ENCODE assay signal across 10 mouse cellular contexts in genomic region chr15:80582581-80583495, GRCm38 (mm10). TPM values are rescaled to one million over a fixed set of nuclear protein-coding genes. Genes with fewer than 3 reads are reported as not detected.
DNase-seq lines count a peak whose midpoint lies in the region; ATAC-seq and TF ChIP-seq lines count a peak whose summit lies in the region.
"Had no signal": no experiment of that assay in that cellular context is flagged by ENCODE, and none has a peak within 500 bp of the region (broad histone marks: within the 10 kb centered on the region; RNA-seq: fewer than 3 reads in every experiment).

No protein-coding gene starts in this region.

- peaks cover 5% of the 10 kb centered on the region; the same call in 1 of the 2 replicates for H3K4me1 ChIP-seq in liver, postnatal 0 days (ENCODE audit: insufficient read depth)
- H3K4me1 ChIP-seq in limb, embryonic 10.5 days: 0 out of 2 replicates have a peak, but pooled peaks cover 2% of the 10 kb centered on the region
- H3K4me1 ChIP-seq in forebrain, embryonic 11.5 days (replicated peaks; ENCODE audit: control insufficient read depth, insufficient read depth, low read length): no peaks in the 10 kb centered on the region; the same call in 1 of the 2 replicates

- H3K9me3 ChIP-seq in liver, postnatal 0 days (ENCODE audit: low read length): no peaks in the 10 kb centered on the region
- H3K9me3 ChIP-seq in limb, embryonic 10.5 days (replicated peaks): no peaks in the 10 kb centered on the region
- H3K9me3 ChIP-seq in forebrain, embryonic 11.5 days (ENCODE audit: control insufficient read depth, low read length): no peaks in the 10 kb centered on the region

- WGBS in liver, postnatal 0 days (ENCODE audit: insufficient replicate concordance): 36% methylated on average over 20 of the region's 20 CpGs
- 77% methylated on average over 20 of the region's 20 CpGs for WGBS in limb, embryonic 10.5 days
- 80% methylated on average over 20 of the region's 20 CpGs for WGBS in forebrain, embryonic 11.5 days

- peak overlapping the region; percentile 30 for H3K4me2 ChIP-seq in liver, postnatal 0 days (ENCODE audit: low read depth, low read length)
- no peak overlapping the region for H3K4me2 ChIP-seq in forebrain, embryonic 11.5 days (ENCODE audit: low read depth, low read length, severe bottlenecking)

- no peak overlapping the region for H3K4me3 ChIP-seq in liver, postnatal 0 days (ENCODE audit: low read depth, low read length)
- H3K4me3 ChIP-seq in limb, embryonic 10.5 days: no peak overlapping the region
- no peak overlapping the region for H3K4me3 ChIP-seq in forebrain, embryonic 11.5 days (ENCODE audit: low read depth, low read length)

- DNase-seq in gastrocnemius, adult 18-20 months (ENCODE audit: low spot score): peak; percentile 42
- no peak for DNase-seq in gastrocnemius, postnatal 10 days
- peak; percentile 75 for DNase-seq in 416B (ENCODE audit: low read depth)
- peak; percentile 68 for DNase-seq in brain, adult 2 months (ENCODE audit: low read depth, low spot score)
- no peak for DNase-seq in liver, postnatal 0 days
- DNase-seq in limb, embryonic 10.5 days (ENCODE audit: low spot score): no peak
- no peak for DNase-seq in kidney, postnatal 25 days
- DNase-seq in forebrain, embryonic 11.5 days (ENCODE audit: low spot score): no peak

- no peak for TF ChIP-seq CTCF in liver, postnatal 0 days (IDR thresholded peaks at IDR 0.05; ENCODE audit: low read depth)

- no peaks in the 10 kb centered on the region for H3K36me3 ChIP-seq in liver, postnatal 0 days (replicated peaks; ENCODE audit: insufficient read depth, low read length)
- H3K36me3 ChIP-seq in limb, embryonic 10.5 days: no peaks in the 10 kb centered on the region
- H3K36me3 ChIP-seq in forebrain, embryonic 11.5 days (ENCODE audit: control insufficient read depth, insufficient read depth, low read length): no peaks in the 10 kb centered on the region

- H3K27me3 ChIP-seq in liver, postnatal 0 days (ENCODE audit: insufficient read depth, low read length): peaks cover under 1% of the 10 kb centered on the region
- H3K27me3 ChIP-seq in limb, embryonic 10.5 days (ENCODE audit: low read depth, poor library complexity, severe bottlenecking): peaks cover 58% of the 10 kb centered on the region
- H3K27me3 ChIP-seq in forebrain, embryonic 11.5 days (ENCODE audit: control insufficient read depth, insufficient read depth, low read length): no peaks in the 10 kb centered on the region

- no peak overlapping the region for H3K27ac ChIP-seq in liver, postnatal 0 days (ENCODE audit: low read depth)
- no peak overlapping the region for H3K27ac ChIP-seq in limb, embryonic 10.5 days
- H3K27ac ChIP-seq in forebrain, embryonic 11.5 days (ENCODE audit: low read depth, low read length): no peak overlapping the region

- ATAC-seq in liver, postnatal 0 days: no peak; the same call in 1 of the 2 replicates
- ATAC-seq in forebrain, embryonic 11.5 days (replicated peaks; ENCODE audit: low FRiP score): no peak

- H3K9ac ChIP-seq in liver, postnatal 0 days (replicated peaks): no peak overlapping the region
- no peak overlapping the region for H3K9ac ChIP-seq in forebrain, embryonic 11.5 days (ENCODE audit: low read length)

- TF ChIP-seq EP300 in liver, postnatal 0 days (IDR thresholded peaks at IDR 0.05; ENCODE audit: low read depth): no peak

RNA-seq across cellular contexts. Expression of gene Grap2, which starts 10.4 kb away (rescaled TPM):
- total RNA-seq in gastrocnemius, adult 18-20 months (2021): under 1 TPM; 0.18 to 0.31 TPM
- under 1 TPM; 0.40 to 0.54 TPM for total RNA-seq in gastrocnemius, postnatal 10 days (2021)
- 12.1 and 13.3 TPM in 2 replicates for polyA plus RNA-seq in liver, postnatal 0 days (2015; fragmentation: Nextera tagmentation; extraction: Ambion mirVana)
- 0.45 and 1.3 TPM in 2 replicates for polyA plus RNA-seq in limb, embryonic 10.5 days (2016; fragmentation: Nextera tagmentation; extraction: Ambion mirVana)
- polyA plus RNA-seq in forebrain, embryonic 11.5 days (2014; fragmentation: Nextera tagmentation; extraction: Ambion mirVana): 3.0 and 4.2 TPM in 2 replicates

RNA-seq across cellular contexts. Expression of gene Enthd1, which starts 17.9 kb away (rescaled TPM):
- total RNA-seq in gastrocnemius, adult 18-20 months (2021): not detected
- total RNA-seq in gastrocnemius, postnatal 10 days (2021): not detected
- not detected in 2 replicates for polyA plus RNA-seq in liver, postnatal 0 days (2015; fragmentation: Nextera tagmentation; extraction: Ambion mirVana)
- polyA plus RNA-seq in limb, embryonic 10.5 days (2016; fragmentation: Nextera tagmentation; extraction: Ambion mirVana): not detected in 2 replicates
- polyA plus RNA-seq in forebrain, embryonic 11.5 days (2014; fragmentation: Nextera tagmentation; extraction: Ambion mirVana): not detected in 2 replicates
- total RNA-seq: layer of hippocampus, postnatal 10 days had no signal
- polyA plus RNA-seq: neural tube, embryonic 11.5 days had no signal

Comparison
In these comparisons a context has a peak if more than half of its experiments do, and no peak if none do; other contexts are left out.
1. DNase-seq: peak in gastrocnemius, adult 18-20 months (single experiment), 416B (single experiment) and brain, adult 2 months (single experiment); none in gastrocnemius, postnatal 10 days (single experiment), liver, postnatal 0 days (single experiment), limb, embryonic 10.5 days (single experiment), kidney, postnatal 25 days (0 of 2) and forebrain, embryonic 11.5 days (single experiment).